Mouse (Mus musculus): ENCODE measurements at regions not wholly inside any gene's neighbourhood (a gene's known extent, or its start where the extent isn't known, plus 50 kb on each side); places are given as distances from the start of the nearest gene placed in this dataset.

DNA sequence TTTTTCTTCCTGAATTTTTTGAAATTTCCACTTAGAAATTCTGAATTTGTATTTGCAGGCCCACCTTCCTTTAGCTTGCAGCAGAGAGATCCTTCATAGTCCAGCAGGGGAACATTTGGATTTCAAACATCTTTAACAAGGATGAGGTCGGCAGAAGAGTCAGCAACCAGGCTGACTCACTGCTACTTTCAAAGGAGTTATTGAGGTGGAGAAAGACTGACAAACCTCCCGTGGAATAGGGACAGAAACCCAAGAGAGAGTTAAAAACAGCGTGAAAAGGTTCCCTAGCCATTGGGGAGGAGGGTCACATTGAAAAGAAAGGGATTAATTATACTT, 247.6 kb downstream of the Itga8 start:
- ATAC-seq (replicated peaks) = no peak
- Histone ChIP-seq H3K4me1 (no peaks in the 10 kb centered on the region), H3K27me3 (replicated peaks) (no peaks in the 10 kb centered on the region), H3K4me2 (no peak overlapping the region), H3K4me3 (no peak overlapping the region), H3K9me3 (no peaks in the 10 kb centered on the region), H3K36me3 (replicated peaks) (no peaks in the 10 kb centered on the region), H3K27ac (no peak overlapping the region), H3K9ac (no peak overlapping the region)
- 3% methylated on average over 3 of the region's 3 CpGs for WGBS

All from midbrain, embryonic 15.5 days (tissue).